In genomic region chr5:136935905-136936695, GRCm38 (mm10) we compare ENCODE assay signal across 10 mouse cellular contexts. TPM values are rescaled to one million over a fixed set of nuclear protein-coding genes. Genes with fewer than 3 reads are reported as not detected.
A peak's percentile ranks its signal among the peaks of the same experiment; 100 is the strongest.
DNase-seq lines count a peak whose midpoint lies in the region; TF ChIP-seq lines count a peak whose summit lies in the region.
"Had no signal": no experiment of that assay in that cellular context is flagged by ENCODE, and none has a peak within 500 bp of the region (broad histone marks: within the 10 kb centered on the region; RNA-seq: fewer than 3 reads in every experiment).

No protein-coding gene starts in this region.

- DNase-seq in kidney, adult 18-20 months: peak; percentile 31
- DNase-seq in kidney, adult 11 months: no peak
- peak; percentile 47 for DNase-seq in 416B (ENCODE audit: low read depth)
- peak; percentile 62 for DNase-seq in MEL (ENCODE audit: low read depth, low spot score)
- no peak for DNase-seq in liver, adult 2 months (ENCODE audit: extremely low read depth, low read depth, low spot score)
- DNase-seq in cerebellum, adult 9-11 months: no peak
- no peak for DNase-seq in left cerebral cortex, adult 9 months (ENCODE audit: low spot score in 2 of 2)
- DNase-seq in layer of hippocampus, postnatal 36 days: no peak
- DNase-seq: cerebellum, adult 8-10 months had no signal

- TF ChIP-seq POLR2A in MEL (IDR thresholded peaks at IDR 0.05; ENCODE audit: control insufficient read depth in 1 of 2, insufficient read depth in 1 of 2, low read depth in 1 of 2, low read length in 2 of 2, poor library complexity in 1 of 2): no peak
- TF ChIP-seq POLR2A in liver, adult 2 months (IDR thresholded peaks at IDR 0.05; ENCODE audit: extremely low read depth, insufficient read depth, low read length): no peak

- TF ChIP-seq RAD21 in MEL (IDR thresholded peaks at IDR 0.05; ENCODE audit: low read depth, low read length): peak; percentile 20

- no peaks in the 10 kb centered on the region for H3K4me1 ChIP-seq in MEL (ENCODE audit: control insufficient read depth in 1 of 2, insufficient read depth in 2 of 2, low read length in 2 of 2)
- H3K4me1 ChIP-seq in liver, adult 2 months (ENCODE audit: control insufficient read depth, insufficient read depth, low read length): no peaks in the 10 kb centered on the region
- H3K4me1 ChIP-seq: liver, embryonic 15.5 days had no signal

- no peaks in the 10 kb centered on the region for H3K27me3 ChIP-seq in MEL (ENCODE audit: control insufficient read depth in 1 of 2, insufficient read depth in 2 of 2, low read length in 2 of 2)
- no peaks in the 10 kb centered on the region for H3K27me3 ChIP-seq in liver, adult 2 months (ENCODE audit: control insufficient read depth, insufficient read depth, low read length)
- H3K27me3 ChIP-seq: liver, embryonic 15.5 days had no signal

- H3K79me2 ChIP-seq in MEL (ENCODE audit: control insufficient read depth, insufficient read depth, low read length, poor library complexity): no peaks in the 10 kb centered on the region
- H3K79me2 ChIP-seq in liver, adult 2 months (ENCODE audit: control insufficient read depth, insufficient read depth, low read length): no peaks in the 10 kb centered on the region

- WGBS in liver, adult 2 months: 60% methylated on average over 7 of the region's 7 CpGs

- peaks cover 0 to 1% of the 10 kb centered on the region in 2 experiments; a peak in 2 of 4 replicates for H3K36me3 ChIP-seq in MEL (ENCODE audit: control insufficient read depth in 1 of 2, insufficient read depth in 2 of 2, low read length in 2 of 2)
- no peaks in the 10 kb centered on the region for H3K36me3 ChIP-seq in liver, adult 2 months (ENCODE audit: control insufficient read depth, insufficient read depth, low read length)
- H3K36me3 ChIP-seq: liver, embryonic 15.5 days had no signal

- H3K4me3 ChIP-seq in MEL (ENCODE audit: control insufficient read depth in 1 of 2, insufficient read depth in 1 of 2, low read depth in 2 of 2, low read length in 2 of 2): no peak overlapping the region
- H3K4me3 ChIP-seq in liver, adult 2 months (ENCODE audit: insufficient read depth, low read depth, low read length): no peak overlapping the region
- H3K4me3 ChIP-seq: liver, embryonic 15.5 days had no signal

- H3K9ac ChIP-seq in MEL (ENCODE audit: control insufficient read depth, low read depth, low read length, poor library complexity, severe bottlenecking): no peak overlapping the region
- no peak overlapping the region for H3K9ac ChIP-seq in liver, adult 2 months (ENCODE audit: low read depth, low read length)
- H3K9ac ChIP-seq: liver, embryonic 15.5 days had no signal

- H3K9me3 ChIP-seq in MEL (replicated peaks; ENCODE audit: insufficient read depth, low read length): no peaks in the 10 kb centered on the region
- H3K9me3 ChIP-seq: liver, embryonic 15.5 days had no signal

- no peak for TF ChIP-seq EP300 in MEL (IDR thresholded peaks at IDR 0.05; ENCODE audit: low read depth in 1 of 2, low read length in 2 of 2)

- peak; percentile 57 to 69 (median 58) for TF ChIP-seq CTCF in MEL (IDR thresholded peaks at IDR 0.05 in 2 of 3, conservative IDR thresholded peaks at IDR 0.05 in 1 of 3; ENCODE audit: control insufficient read depth in 1 of 3, insufficient read depth in 1 of 3, low read depth in 2 of 3, low read length in 3 of 3, poor library complexity in 1 of 3, severe bottlenecking in 1 of 3)
- TF ChIP-seq CTCF in liver, adult 2 months (IDR thresholded peaks at IDR 0.05; ENCODE audit: low read depth, low read length): peak; percentile 53; the same call in 1 of the 2 replicates

- H3K27ac ChIP-seq in MEL (ENCODE audit: control insufficient read depth, low read depth, low read length): no peak overlapping the region
- H3K27ac ChIP-seq in liver, adult 2 months (replicated peaks; ENCODE audit: insufficient read depth, low read depth, low read length): no peak overlapping the region
- H3K27ac ChIP-seq: liver, embryonic 15.5 days had no signal

TF ChIP-seq in MEL, 35 proteins besides CTCF, POLR2A, EP300 and RAD21:
- TF ChIP-seq NRF1 (IDR thresholded peaks at IDR 0.05; ENCODE audit: insufficient read depth, low read depth, low read length, poor library complexity, severe bottlenecking) (no peak), JUND (IDR thresholded peaks at IDR 0.05; ENCODE audit: low read depth, low read length) (no peak), SMC3 (IDR thresholded peaks at IDR 0.05; ENCODE audit: low read depth, low read length) (peak; percentile 37), TAL1 (IDR thresholded peaks at IDR 0.05; ENCODE audit: low read length) (no peak), E2F4 (IDR thresholded peaks at IDR 0.05; ENCODE audit: borderline replicate concordance, low read depth, low read length) (no peak), ZMIZ1 (IDR thresholded peaks at IDR 0.05; ENCODE audit: low read depth, low read length) (no peak), GABPA (IDR thresholded peaks at IDR 0.05; ENCODE audit: low read depth, low read length) (no peak), MEF2A (IDR thresholded peaks at IDR 0.05; ENCODE audit: extremely low read depth, insufficient replicate concordance, low read depth, low read length, poor library complexity, severe bottlenecking) (no peak), CHD2 (IDR thresholded peaks at IDR 0.05; ENCODE audit: low read length) (no peak)
TF ChIP-seq in MEL: peak in this region for 1.

RNA-seq across cellular contexts. Expression of gene Fis1, which starts 17.0 kb away (rescaled TPM):
- 151 and 164 TPM in 2 replicates for total RNA-seq in MEL (2012; rRNA removed)
- 100 to 1,000 TPM in 1 of 2 experiments, not detected in 1; 184 TPM for polyA plus RNA-seq in MEL (2012; ENCODE audit: insufficient read depth in 1 of 2, insufficient read length in 2 of 2, low read depth in 1 of 2, low replicate concordance in 2 of 2, missing spikeins in 1 of 2)
- 106 and 115 TPM in 2 replicates for total RNA-seq in liver, adult 2 months (2014; rRNA removed)
- 112 and 120 TPM in 2 replicates for polyA plus RNA-seq in liver, adult 2 months (2012; rRNA removed)
- total RNA-seq in layer of hippocampus, postnatal 36 days (2021): 100 to 1,000 TPM; 222 to 225 TPM

RNA-seq across cellular contexts. Expression of gene Ift22, which starts 28.1 kb away (rescaled TPM):
- 15.6 and 19.8 TPM in 2 replicates for total RNA-seq in MEL (2012; rRNA removed)
- polyA plus RNA-seq in MEL (2012; ENCODE audit: insufficient read depth in 1 of 2, insufficient read length in 2 of 2, low read depth in 1 of 2, low replicate concordance in 2 of 2, missing spikeins in 1 of 2): 10 to 100 TPM in 1 of 2 experiments, not detected in 1; 78.1 TPM
- total RNA-seq in liver, adult 2 months (2014; rRNA removed): 2.4 and 3.2 TPM in 2 replicates
- 3.4 and 3.8 TPM in 2 replicates for polyA plus RNA-seq in liver, adult 2 months (2012; rRNA removed)
- total RNA-seq in layer of hippocampus, postnatal 36 days (2021): 10 to 100 TPM; 87.2 to 94.7 TPM

RNA-seq across cellular contexts. Expression of gene Cldn15, which starts 30.3 kb away (rescaled TPM):
- 1.0 and 1.2 TPM in 2 replicates for total RNA-seq in MEL (2012; rRNA removed)
- polyA plus RNA-seq in MEL (2012; ENCODE audit: insufficient read depth in 1 of 2, insufficient read length in 2 of 2, low read depth in 1 of 2, low replicate concordance in 2 of 2, missing spikeins in 1 of 2): 1 to 10 TPM in 1 of 2 experiments, not detected in 1; 2.1 TPM
- total RNA-seq in liver, adult 2 months (2014; rRNA removed): 0.40 and 0.46 TPM in 2 replicates
- 0.51 and 0.81 TPM in 2 replicates for polyA plus RNA-seq in liver, adult 2 months (2012; rRNA removed)
- under 1 TPM in 1 of 2 experiments, not detected in 1; 0.20 TPM for total RNA-seq in layer of hippocampus, postnatal 36 days (2021)

RNA-seq across cellular contexts. Expression of gene Plod3, which starts 50.7 kb away (rescaled TPM):
- 47.3 and 56.0 TPM in 2 replicates for total RNA-seq in MEL (2012; rRNA removed)
- polyA plus RNA-seq in MEL (2012; ENCODE audit: insufficient read depth in 1 of 2, insufficient read length in 2 of 2, low read depth in 1 of 2, low replicate concordance in 2 of 2, missing spikeins in 1 of 2): 10 to 100 TPM in 1 of 2 experiments, not detected in 1; 62.8 TPM
- 21.5 and 22.7 TPM in 2 replicates for total RNA-seq in liver, adult 2 months (2014; rRNA removed)
- 23.4 and 27.4 TPM in 2 replicates for polyA plus RNA-seq in liver, adult 2 months (2012; rRNA removed)
- 10 to 100 TPM; 39.2 to 41.0 TPM for total RNA-seq in layer of hippocampus, postnatal 36 days (2021)

RNA-seq across cellular contexts. Expression of gene Znhit1, which starts 51.7 kb away (rescaled TPM):
- total RNA-seq in MEL (2012; rRNA removed): 51.8 and 56.6 TPM in 2 replicates
- polyA plus RNA-seq in MEL (2012; ENCODE audit: insufficient read depth in 1 of 2, insufficient read length in 2 of 2, low read depth in 1 of 2, low replicate concordance in 2 of 2, missing spikeins in 1 of 2): 100 to 1,000 TPM in 1 of 2 experiments, not detected in 1; 123 TPM
- total RNA-seq in liver, adult 2 months (2014; rRNA removed): 30.0 and 44.5 TPM in 2 replicates
- 101 and 109 TPM in 2 replicates for polyA plus RNA-seq in liver, adult 2 months (2012; rRNA removed)
- 10 to 100 TPM; 82.4 to 85.2 TPM for total RNA-seq in layer of hippocampus, postnatal 36 days (2021)

Comparison
In these comparisons a context has a peak if more than half of its experiments do, and no peak if none do; other contexts are left out.
1. DNase-seq: peak in kidney, adult 18-20 months (single experiment), 416B (single experiment) and MEL (single experiment); none in kidney, adult 11 months (single experiment), liver, adult 2 months (single experiment), cerebellum, adult 9-11 months (single experiment), left cerebral cortex, adult 9 months (0 of 2) and layer of hippocampus, postnatal 36 days (0 of 2).